Mouse (Mus musculus) CD8-positive naive resting alpha-beta T cell, adult 2 months (primary cell): ENCODE measurements around the gene Nrip3.

Source experiments
- DNase-seq, 2 experiments: peaks; one replicate each; pipeline ENCODE4 v3.0.0; 2022; ENCODE audit warnings: low read depth in 2 of 2, low spot score in 2 of 2

The Nrip3 gene

DNA sequence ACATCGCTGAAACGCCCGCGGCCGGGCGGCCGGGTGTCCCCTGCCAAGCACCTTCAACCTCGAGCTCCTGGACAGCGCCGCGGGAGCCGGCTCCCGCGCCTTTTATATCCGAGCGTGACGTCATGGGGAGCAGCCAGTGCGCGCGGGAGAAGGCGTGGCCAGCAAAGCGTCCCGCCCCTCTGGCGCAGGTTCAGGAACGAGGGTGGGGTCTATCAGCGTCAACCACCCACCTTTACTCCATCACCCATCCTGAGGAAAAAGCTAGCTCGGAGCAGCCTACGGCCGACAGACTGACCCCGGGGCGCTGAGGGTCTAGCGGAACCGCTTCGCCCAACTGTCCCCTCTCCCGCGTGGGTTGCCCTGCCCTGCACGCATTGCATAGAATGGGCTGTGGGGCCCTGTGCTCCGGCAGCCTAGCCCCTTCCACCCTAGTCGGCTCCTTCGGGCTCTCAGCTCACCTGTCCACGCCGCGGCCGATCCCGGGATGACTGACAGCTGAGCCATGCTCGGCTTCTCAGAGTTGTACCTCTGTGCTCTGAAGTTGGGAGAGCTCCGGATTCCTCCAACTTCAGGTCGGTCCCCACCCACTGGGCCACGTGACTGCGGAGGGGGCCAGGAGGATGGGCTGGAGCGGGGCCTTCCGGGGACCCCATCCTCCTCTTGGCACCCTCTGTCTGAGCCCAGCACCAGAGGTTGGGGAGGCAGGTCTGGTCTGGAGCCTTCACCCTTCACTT is at the start of gene Nrip3:
Nrip3 (minus strand) TSS at position 556 of the 734 bp plus-strand sequence.
- peak; percentile 22 to 42 for DNase-seq

DNA sequence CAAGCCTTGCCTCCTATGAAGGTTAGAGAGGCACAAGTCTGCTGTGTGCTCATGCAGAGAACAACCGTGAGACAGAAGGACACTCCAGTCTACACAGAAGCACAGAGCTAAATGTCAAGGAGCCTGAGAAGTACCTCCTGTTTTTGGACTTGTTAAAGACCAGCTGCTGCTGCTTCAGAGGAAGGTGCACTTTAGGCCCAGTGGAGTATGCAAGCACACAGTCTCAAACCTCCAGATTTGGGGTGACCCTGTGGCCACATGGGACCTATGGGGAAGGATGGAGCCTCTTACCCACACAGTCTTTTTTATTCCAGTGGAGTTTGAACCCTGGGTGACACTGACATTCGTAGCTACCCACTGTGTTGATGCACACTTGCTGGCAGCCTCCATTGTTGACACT is 49.6 kb upstream of the Nrip3 start:
- DNase-seq: no peak

DNA sequence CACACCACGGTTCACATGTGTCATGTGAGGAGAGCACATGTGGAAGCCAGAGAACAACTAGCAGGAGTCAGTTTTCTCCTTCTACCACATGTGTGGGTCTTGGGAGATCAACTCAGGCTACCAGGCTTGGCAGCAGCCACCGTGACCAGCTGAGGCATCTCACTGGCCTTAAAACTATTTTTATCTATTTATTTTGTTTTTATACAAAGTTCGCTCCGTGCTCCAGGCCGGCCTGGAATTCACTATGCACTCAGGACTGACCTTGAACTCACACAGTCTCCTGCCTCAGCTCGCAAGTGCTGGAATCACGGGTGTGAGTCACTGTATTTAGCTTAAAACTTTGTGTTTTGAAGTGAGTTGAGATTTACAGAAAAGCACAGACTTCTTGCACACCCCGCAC is 45.1 kb upstream of the Nrip3 start:
- DNase-seq: no peak

DNA sequence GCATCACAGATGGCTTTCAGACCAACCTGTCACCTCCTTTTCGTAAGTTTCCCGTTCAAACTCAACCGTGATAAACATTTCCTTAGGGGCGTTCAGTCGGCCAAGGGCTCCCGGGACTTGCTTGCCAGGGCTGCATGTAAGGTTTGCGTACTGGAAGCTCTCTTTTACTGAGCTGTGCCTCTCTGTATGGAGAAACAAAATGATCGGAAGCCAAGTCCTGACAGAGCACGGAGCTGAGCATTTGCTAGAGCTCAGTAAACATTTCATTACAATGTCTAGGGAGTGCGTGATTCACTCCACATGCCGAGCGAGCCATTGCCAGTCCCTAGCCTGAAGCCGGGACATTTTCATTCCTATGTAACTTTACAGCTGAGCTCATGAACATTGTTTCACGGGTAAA is 43.5 kb upstream of the Nrip3 start:
- DNase-seq: no peak

DNA sequence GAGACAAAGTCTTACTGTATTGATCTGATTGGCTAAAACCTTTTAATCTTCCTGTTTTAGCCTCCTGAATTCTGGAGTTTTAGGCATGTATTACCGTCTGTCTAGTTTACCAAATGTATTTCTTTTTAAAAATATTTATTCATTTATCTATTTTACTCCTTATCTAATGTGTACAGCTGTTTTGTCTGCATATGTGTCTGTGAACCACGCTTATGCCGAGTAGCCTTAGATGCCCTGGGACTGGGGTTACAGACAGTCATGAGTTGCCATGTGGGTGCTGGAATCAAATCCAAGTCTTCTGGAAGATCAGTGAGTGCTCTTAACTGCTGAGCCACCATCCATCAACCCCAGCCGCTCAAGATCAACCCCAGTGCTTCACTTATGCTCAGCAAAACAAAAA is 36.8 kb upstream of the Nrip3 start:
- DNase-seq: no peak

DNA sequence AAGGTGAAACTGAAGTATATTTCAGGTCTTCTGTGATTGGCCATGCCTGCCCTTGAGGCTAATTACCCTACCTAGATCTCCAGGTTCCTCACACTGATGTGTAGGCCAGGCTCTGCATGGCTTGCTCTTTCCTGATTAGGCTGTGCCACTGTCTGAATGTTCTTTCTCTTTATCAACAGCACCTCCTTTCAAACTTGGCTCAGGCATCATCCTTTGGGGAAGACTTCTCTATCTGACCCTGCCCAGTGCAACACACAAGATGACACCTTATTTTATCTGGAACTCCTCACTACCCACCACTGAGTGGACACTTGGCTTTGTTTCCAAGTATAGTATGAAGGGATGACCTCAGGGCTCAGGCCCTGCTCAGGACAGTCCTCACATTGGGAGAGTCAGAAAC is 36.1 kb upstream of the Nrip3 start:
- no peak for DNase-seq

DNA sequence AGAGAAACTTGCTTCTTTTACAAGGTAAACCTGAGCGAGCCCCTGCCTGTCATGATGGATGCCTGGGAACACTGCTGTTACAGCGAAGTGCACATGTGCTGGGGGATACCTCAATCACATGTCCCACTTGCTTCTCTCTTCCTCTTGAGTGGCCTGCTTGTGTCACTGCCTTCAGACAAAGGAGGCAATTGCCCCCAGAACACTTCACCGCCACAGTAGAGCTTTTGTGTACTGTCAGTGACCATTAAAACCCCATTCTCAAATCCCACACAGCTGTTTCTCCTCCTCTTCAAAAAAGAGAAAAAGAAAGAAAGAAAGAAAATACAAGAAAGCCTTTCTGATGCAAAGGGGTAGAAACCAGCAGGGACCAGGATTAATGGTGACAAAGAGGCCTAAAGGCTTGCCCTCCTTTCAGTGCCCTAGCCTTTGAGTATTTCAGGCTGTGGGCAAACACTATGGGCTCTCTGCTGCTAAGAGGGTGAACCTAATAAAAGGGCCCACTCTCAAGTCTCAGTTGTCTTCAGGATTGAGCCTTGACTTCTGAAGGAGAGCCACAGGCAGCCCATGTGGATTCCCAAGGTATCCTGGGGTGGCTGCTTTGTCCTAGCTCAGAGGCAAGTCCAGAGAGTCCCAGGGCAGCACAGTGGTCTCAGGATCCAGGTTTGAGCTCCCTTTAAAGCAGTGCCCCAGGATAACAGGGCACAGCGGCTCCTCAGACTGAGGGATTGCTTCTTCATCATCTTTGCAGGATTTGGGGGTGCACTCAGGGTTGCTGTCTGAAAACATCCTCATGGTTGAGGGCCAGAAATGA is 31.7 kb upstream of the Nrip3 start:
- DNase-seq: no peak

DNA sequence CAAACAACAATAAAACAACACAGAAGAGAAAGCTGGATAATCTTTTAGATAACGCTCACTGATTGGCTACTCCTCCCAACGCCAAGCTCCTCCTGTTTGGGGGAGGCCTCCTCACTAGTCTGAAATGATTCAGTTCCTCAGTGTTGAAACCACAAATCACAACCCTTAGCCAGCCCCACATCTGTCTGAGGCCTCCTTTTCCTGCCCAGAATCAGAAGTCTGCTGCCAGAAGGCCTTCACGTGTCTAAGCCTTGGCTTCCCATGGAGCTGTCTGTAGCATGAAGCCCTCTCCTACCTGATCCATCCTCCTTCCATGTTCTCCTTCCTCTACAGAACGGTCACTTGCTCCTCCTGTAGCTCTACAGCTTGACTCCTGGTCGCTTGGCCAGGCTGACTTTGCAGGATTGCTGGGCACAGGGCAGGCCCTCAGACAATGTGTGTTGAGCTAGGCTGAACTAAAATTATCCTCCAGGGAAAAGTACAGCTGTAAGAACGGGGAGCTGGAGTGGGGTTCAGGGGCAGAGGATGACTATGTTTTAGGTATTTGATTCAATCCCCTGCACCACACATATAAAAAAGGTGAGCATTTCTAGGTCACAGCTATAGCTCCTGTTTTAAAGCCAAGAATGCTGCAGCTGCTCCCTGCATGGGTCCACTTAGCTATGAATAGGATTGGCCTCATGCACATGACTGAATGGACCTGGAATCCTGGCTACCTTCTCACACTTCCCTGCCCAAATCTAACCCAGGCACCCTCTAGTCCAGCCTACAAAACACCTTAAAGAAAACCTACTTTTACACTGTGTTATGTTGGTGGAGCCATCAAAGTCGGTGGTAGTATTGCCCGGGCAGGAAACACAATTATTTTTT is 26.0 kb upstream of the Nrip3 start:
- DNase-seq: no peak

DNA sequence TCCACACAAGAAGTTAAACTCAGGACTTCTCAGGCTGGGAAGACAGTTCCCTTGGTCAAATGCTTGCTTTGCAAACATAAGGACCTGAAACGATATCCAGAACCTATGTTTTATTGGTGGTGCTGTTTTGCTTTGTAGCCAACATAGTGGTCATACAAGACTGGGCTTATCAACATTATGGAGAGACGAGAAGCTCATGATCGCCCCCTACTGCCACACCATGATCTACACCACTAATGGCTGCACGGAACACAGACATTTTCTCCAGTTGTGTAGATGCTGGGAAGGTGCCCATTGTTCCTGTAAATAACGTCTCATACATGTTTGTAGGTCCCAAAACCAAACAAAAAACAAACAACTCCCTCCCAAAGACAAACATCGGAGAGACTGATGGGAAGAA is 23.0 kb upstream of the Nrip3 start:
- DNase-seq: peak; percentile 25 to 57

DNA sequence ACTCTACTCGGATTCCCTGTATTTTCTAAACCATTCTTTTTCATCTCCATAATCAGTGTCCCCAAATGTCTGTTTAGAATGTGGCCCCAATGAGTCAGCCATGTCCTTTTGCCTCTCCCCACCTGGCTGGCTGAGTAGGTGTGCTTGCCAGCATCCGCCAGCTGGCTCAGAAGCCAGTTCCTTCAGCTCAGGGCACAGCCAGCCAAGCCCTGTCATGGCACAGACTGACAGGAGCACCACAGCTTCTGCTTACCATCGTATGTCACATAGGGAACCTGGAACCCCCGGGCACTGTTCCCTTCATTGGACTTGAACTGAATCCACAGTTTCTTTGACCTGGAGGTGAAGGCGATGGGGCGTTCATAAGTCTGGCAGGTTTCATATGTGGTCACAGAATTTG is 22.5 kb upstream of the Nrip3 start:
- no peak for DNase-seq

DNA sequence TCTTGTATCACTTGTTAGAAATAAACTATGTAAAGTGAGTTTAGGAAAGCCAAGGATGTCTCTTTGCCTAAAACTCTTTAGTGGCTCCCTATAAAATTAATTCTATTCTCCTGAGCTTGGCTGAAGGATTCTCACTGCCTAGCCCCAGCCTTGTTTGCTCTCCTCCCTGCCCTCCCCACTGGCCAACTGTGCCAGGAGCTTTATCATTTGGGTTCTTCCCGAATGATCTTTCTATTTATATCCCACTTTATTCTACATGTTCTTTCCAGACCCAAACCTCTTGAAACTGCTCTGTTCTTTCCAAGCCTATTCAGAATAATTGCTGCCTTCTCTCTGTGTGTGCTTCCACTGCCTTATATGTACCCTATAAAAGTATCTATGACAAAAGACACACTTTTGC is 21.7 kb upstream of the Nrip3 start:
- DNase-seq: no peak

DNA sequence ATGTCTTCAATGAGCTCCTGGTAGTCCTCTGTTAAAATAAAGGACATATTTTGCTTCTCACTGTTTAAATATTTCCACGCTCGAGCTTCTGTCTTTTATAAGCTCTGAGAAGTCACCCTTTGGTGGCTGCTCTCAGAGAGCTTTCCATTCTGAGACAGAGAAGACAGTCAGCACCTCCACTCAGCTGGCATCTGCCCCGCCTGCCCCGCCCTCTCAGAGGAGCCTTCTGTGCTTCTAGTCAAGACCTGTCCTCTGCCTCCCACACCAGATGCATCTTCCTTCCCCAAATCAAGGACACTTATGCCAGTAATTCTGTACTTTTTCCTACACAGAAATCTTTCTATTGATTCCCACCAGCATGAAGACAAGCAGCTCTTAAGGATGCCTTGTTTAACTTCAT is 18.8 kb upstream of the Nrip3 start:
- no peak for DNase-seq

DNA sequence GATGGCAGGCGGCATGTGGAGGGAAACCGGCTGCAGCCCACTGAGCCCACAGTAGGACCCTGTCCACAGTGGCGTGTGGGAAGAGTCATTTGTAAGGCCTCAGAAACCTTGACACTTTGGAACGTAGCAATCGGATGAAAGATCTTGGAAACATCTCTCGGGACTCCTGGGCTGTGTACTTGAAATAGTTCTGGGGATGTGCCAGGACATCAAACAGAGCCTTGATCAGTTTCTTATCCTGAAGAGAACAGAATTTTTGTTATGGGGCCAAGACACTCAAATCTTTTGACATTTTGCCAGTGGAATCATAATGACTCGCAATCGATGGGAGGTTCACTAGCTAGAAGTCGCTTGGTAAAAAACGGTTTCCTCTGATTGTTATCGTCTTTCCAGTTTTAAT is 17.3 kb upstream of the Nrip3 start:
- DNase-seq: no peak

DNA sequence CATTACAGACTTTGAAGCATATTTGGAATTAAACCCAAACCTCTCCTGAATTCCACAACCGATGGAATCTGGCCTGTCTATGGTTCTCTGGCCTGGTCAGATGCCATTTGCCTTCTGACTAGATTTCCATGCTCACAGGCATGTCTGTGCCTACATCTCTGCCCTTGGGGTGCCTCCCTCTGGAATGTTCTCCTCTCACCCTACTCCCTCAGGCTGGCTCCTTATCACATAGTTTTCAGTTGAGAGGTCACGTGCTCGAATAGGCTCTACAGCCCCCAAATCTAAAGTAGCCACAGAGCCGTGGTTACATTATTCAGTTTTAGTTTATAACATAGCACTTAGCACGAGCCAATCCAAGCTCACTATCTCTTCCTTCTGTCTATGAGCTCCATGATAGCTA is 13.7 kb upstream of the Nrip3 start:
- no peak for DNase-seq

DNA sequence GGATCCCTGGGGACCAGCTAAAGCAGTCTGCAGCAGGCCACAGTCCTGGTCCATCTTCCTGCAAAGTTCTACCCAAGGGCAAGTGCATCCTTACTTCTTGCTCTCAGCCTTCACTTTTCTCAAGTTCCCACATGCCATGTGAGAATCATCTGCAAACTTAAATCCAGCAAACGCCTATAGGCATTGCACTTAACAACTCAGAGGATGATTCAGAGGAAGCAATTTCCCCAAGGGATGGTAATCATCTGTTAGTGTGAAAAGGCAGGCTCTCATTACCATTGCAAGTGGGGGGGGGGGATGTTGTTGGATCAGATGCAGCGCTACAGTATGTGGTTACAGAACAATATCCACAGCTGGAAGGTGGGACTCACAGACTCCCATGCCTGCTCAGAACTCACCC is 12.7 kb upstream of the Nrip3 start:
- no peak for DNase-seq

DNA sequence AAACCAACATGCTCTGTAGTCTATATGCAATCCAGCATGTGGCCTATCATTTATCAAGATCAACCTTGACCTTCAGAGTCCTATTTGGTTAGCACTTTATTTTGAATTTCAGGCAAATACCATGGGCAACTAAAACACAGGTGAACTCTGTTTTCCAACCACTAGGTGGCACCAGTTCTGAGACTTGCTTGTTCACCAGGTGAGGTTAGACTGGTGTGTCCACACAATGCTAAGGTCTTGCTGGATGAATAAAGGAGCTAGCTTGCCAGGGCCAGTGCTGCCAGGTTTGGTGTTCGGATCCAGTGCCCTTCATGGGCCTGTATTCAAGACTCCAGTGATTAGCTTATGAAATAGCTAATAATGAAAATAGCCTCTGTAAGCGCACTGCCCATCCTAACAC is 10.9 kb upstream of the Nrip3 start:
- DNase-seq: peak; percentile 29 to 68

DNA sequence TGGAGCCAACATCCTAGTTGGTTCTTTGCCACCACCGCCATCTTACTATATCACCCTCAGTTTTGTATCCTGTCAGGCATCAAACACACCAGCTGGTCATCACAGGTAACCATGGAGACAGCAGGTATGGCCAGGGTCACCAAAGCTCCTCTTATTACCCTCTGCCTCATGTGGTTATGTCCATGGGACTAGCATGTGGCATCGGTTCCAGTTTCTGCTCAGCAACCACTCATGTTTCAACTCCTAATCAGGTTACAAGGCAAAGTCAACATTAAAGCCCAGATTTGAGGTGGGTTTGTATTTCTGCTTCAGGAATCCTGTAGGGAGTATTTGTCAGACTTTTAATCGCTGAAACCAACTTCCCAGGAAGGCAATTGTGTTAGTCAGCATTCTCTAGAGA is 9.0 kb upstream of the Nrip3 start:
- no peak for DNase-seq

DNA sequence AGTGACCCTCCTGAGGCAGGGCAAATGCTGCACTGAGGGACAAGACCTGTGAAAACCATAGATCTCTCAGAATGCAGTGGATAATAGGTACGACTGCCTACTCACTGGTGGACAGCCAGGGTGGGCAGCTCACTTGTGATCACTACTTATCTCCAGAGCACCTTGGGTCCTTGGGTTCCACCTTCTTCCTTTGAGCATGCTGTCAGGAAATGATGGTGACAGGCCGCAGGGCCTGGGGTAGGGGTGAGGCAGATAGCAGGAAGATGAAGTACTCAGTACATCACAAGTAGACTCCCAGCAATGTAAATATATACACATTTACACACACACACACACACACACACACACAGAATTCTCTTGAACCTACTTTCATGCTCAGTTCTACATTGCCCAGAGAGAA is 6.0 kb upstream of the Nrip3 start:
- DNase-seq: no peak

DNA sequence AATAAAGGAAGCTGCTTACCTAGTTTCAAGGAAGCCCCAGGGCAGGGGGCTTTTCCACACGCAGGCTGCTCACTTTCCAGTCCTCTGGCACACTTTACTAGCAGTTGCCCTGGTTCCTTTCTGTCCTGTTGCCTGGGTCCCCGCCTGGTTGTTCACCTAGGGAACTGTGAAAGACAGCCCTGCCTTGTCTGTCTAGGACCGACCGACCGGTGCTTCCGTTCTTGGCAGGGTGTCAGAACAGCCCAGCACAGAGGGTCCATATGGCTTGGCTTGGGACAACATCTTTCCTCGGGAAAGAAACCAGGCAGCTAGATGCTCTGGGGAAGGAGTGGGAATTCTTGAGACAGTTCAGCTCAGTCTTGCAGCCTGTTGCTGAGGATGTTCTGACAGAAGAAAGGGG is 1.5 kb upstream of the Nrip3 start:
- no peak for DNase-seq

DNA sequence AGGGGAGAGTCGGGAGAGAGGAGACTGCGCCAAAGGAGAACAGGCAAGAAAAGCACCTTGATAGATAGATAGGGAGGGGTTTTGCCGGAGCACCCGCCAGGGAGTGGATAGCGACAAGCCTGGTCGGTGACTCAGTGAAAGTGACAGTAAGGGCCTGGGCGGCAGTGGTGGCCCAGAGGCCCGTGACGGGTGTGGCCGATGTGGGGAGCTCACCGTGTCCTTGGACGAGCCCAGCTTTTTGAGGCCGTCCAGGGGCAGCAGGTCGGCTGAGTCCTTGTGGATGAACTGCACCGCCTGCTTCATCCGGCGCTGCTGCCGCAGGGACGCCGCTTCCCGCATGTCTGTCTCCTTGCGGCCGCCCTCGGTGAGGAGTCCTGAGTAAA is 747 bp downstream of the Nrip3 start:
- peak in 1 of 2 experiments; percentile 21 for DNase-seq

DNA sequence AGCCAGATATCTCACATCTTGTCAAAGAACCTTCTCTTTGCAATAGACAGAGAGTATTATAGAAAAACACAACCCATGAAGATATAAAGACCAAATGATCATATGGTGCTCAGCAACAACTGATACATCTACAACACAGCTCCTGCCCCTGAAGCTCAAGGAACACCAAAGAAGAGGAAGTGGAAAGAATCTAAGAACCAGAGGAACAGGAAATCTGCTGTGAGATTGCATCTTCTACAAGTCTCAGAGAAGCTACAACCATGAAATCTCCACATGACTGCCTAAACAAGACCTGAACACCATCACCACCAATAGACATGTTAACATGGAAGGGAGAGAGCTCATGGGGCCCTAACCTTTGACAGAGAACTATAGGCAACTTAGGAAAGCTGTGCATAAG is 9.6 kb downstream of the Nrip3 start:
- DNase-seq: no peak
